Mouse (Mus musculus): ENCODE measurements around the gene Hibch. TPM values are rescaled to one million over a fixed set of nuclear protein-coding genes. Genes with fewer than 3 reads are reported as not detected.
"Not testable (repeated sequence)": the region's sequence is repeated elsewhere in the genome, so short reads cannot be mapped to it uniquely, and the experiment has no call there.

Gene Hibch
- polyA plus RNA-seq, 1 experiment, result 8.1 TPM

- Histone ChIP-seq H3K27me3 (ENCODE audit: control insufficient read depth, insufficient read depth, insufficient read length) (no peaks in the 10 kb centered on the region), H3K4me3 (no peak overlapping the region), H3K36me3 (ENCODE audit: control insufficient read depth, insufficient read depth) (no peaks in the 10 kb centered on the region), H3K4me2 (ENCODE audit: low read depth) (no peak overlapping the region), H3K79me2 (ENCODE audit: control insufficient read depth, insufficient read depth) (no peaks in the 10 kb centered on the region), H3ac (ENCODE audit: control insufficient read depth, insufficient read length) (no peak overlapping the region)
- no peak for TF ChIP-seq TCF12 (IDR thresholded peaks at IDR 0.05; ENCODE audit: insufficient read depth, poor library complexity, severe bottlenecking)
- TF ChIP-seq E2F4 (IDR thresholded peaks at IDR 0.05; ENCODE audit: insufficient read depth), result no peak
- no peak for TF ChIP-seq SRF (IDR thresholded peaks at IDR 0.05; ENCODE audit: control insufficient read depth, insufficient read length, low read depth)
- no peak for TF ChIP-seq REST (IDR thresholded peaks at IDR 0.05; ENCODE audit: insufficient read depth, insufficient read length)
- TF ChIP-seq MAX (IDR thresholded peaks at IDR 0.05; ENCODE audit: low read depth), result no peak
- no peak for TF ChIP-seq POLR2AphosphoS2 (IDR thresholded peaks at IDR 0.05; ENCODE audit: insufficient read length, low read depth)
- no peak for TF ChIP-seq CEBPB (IDR thresholded peaks at IDR 0.05; ENCODE audit: insufficient read depth, poor library complexity, severe bottlenecking)
- no peak for TF ChIP-seq MYOD1 (IDR thresholded peaks at IDR 0.05; ENCODE audit: control insufficient read depth in 1 of 3, insufficient read length in 2 of 3, low read depth in 2 of 3)
Measured at GRCm38 (mm10) chr1:52866007-52866406, 21.3 kb downstream of the Hibch start.

GRCm38 (mm10) chr1:52867876-52868275 is 23.1 kb downstream of the Hibch start:
- H3K4me3 ChIP-seq, result no peak overlapping the region
- no peaks in the 10 kb centered on the region for H3K27me3 ChIP-seq (ENCODE audit: control insufficient read depth, insufficient read depth, insufficient read length)
- H3ac ChIP-seq (ENCODE audit: control insufficient read depth, insufficient read length), result no peak overlapping the region
- H3K79me2 ChIP-seq (ENCODE audit: control insufficient read depth, insufficient read depth), result no peaks in the 10 kb centered on the region
- TF ChIP-seq POLR2A (IDR thresholded peaks at IDR 0.05; ENCODE audit: insufficient read length, low read depth), result no peak
- TF ChIP-seq SRF (IDR thresholded peaks at IDR 0.05; ENCODE audit: control insufficient read depth, insufficient read length, low read depth), result no peak
- TF ChIP-seq TCF12 (IDR thresholded peaks at IDR 0.05; ENCODE audit: insufficient read depth, poor library complexity, severe bottlenecking), result no peak
- TF ChIP-seq REST (IDR thresholded peaks at IDR 0.05; ENCODE audit: insufficient read depth, insufficient read length), result no peak
- TF ChIP-seq CEBPB (IDR thresholded peaks at IDR 0.05; ENCODE audit: insufficient read depth, poor library complexity, severe bottlenecking), result no peak
- TF ChIP-seq MAX (IDR thresholded peaks at IDR 0.05; ENCODE audit: low read depth), result no peak
- TF ChIP-seq MYOD1 (IDR thresholded peaks at IDR 0.05; ENCODE audit: control insufficient read depth in 1 of 3, insufficient read length in 2 of 3, low read depth in 2 of 3), result no peak
- TF ChIP-seq USF1 (IDR thresholded peaks at IDR 0.05; ENCODE audit: low read depth), result no peak
- no peak for TF ChIP-seq E2F4 (IDR thresholded peaks at IDR 0.05; ENCODE audit: insufficient read depth)
- no peak for TF ChIP-seq POLR2AphosphoS2 (IDR thresholded peaks at IDR 0.05; ENCODE audit: insufficient read length, low read depth)
- TF ChIP-seq MYOG (IDR thresholded peaks at IDR 0.05; ENCODE audit: control insufficient read depth in 1 of 3, insufficient read depth in 1 of 3, insufficient read length in 2 of 3, low read depth in 2 of 3), result no peak
- TF ChIP-seq TCF3 (IDR thresholded peaks at IDR 0.05; ENCODE audit: insufficient read length, low read depth), result no peak
- H3K36me3 ChIP-seq (ENCODE audit: control insufficient read depth, insufficient read depth), result no peaks in the 10 kb centered on the region
- H3K4me2 ChIP-seq (ENCODE audit: low read depth), result no peak overlapping the region

- H3K27me3 ChIP-seq (ENCODE audit: control insufficient read depth, insufficient read depth, insufficient read length), result no peaks in the 10 kb centered on the region
Measured at GRCm38 (mm10) chr1:52884208-52884607, 39.5 kb downstream of the Hibch start.

GRCm38 (mm10) chr1:52909783-52910182 is 65.1 kb downstream of the Hibch start:
- Histone ChIP-seq H3K27me3 (ENCODE audit: control insufficient read depth, insufficient read depth, insufficient read length) (no peaks in the 10 kb centered on the region), H3ac (ENCODE audit: control insufficient read depth, insufficient read length) (no peak overlapping the region), H3K4me2 (ENCODE audit: low read depth) (no peak overlapping the region), H3K4me3 (no peak overlapping the region), H3K79me2 (ENCODE audit: control insufficient read depth, insufficient read depth) (no peaks in the 10 kb centered on the region), H3K36me3 (ENCODE audit: control insufficient read depth, insufficient read depth) (no peaks in the 10 kb centered on the region)
- no peak for TF ChIP-seq CEBPB (IDR thresholded peaks at IDR 0.05; ENCODE audit: insufficient read depth, poor library complexity, severe bottlenecking)
- TF ChIP-seq MYOD1 (IDR thresholded peaks at IDR 0.05; ENCODE audit: control insufficient read depth in 1 of 3, insufficient read length in 2 of 3, low read depth in 2 of 3), result no peak
- no peak for TF ChIP-seq SRF (IDR thresholded peaks at IDR 0.05; ENCODE audit: control insufficient read depth, insufficient read length, low read depth)
- no peak for TF ChIP-seq MYOG (IDR thresholded peaks at IDR 0.05; ENCODE audit: control insufficient read depth in 1 of 3, insufficient read depth in 1 of 3, insufficient read length in 2 of 3, low read depth in 2 of 3)
- TF ChIP-seq REST (IDR thresholded peaks at IDR 0.05; ENCODE audit: insufficient read depth, insufficient read length), result no peak
- TF ChIP-seq TCF12 (IDR thresholded peaks at IDR 0.05; ENCODE audit: insufficient read depth, poor library complexity, severe bottlenecking), result no peak
- TF ChIP-seq USF1 (IDR thresholded peaks at IDR 0.05; ENCODE audit: low read depth), result no peak
- TF ChIP-seq E2F4 (IDR thresholded peaks at IDR 0.05; ENCODE audit: insufficient read depth), result no peak

More at GRCm38 (mm10) chr1:52884208-52884607, 39.5 kb downstream of the Hibch start:
- Histone ChIP-seq H3K36me3 (ENCODE audit: control insufficient read depth, insufficient read depth) (no peaks in the 10 kb centered on the region), H3K79me2 (ENCODE audit: control insufficient read depth, insufficient read depth) (no peaks in the 10 kb centered on the region), H3K4me3 (no peak overlapping the region), H3K4me2 (ENCODE audit: low read depth) (no peak overlapping the region), H3ac (ENCODE audit: control insufficient read depth, insufficient read length) (no peak overlapping the region)
- no peak for TF ChIP-seq REST (IDR thresholded peaks at IDR 0.05; ENCODE audit: insufficient read depth, insufficient read length)
- TF ChIP-seq E2F4 (IDR thresholded peaks at IDR 0.05; ENCODE audit: insufficient read depth), result no peak
- TF ChIP-seq SRF (IDR thresholded peaks at IDR 0.05; ENCODE audit: control insufficient read depth, insufficient read length, low read depth), result no peak
- no peak for TF ChIP-seq MYOG (IDR thresholded peaks at IDR 0.05; ENCODE audit: control insufficient read depth in 1 of 3, insufficient read depth in 1 of 3, insufficient read length in 2 of 3, low read depth in 2 of 3)
- no peak for TF ChIP-seq TCF12 (IDR thresholded peaks at IDR 0.05; ENCODE audit: insufficient read depth, poor library complexity, severe bottlenecking)
- TF ChIP-seq USF1 (IDR thresholded peaks at IDR 0.05; ENCODE audit: low read depth), result no peak
- TF ChIP-seq MAX (IDR thresholded peaks at IDR 0.05; ENCODE audit: low read depth), result no peak
- TF ChIP-seq POLR2A (IDR thresholded peaks at IDR 0.05; ENCODE audit: insufficient read length, low read depth), result no peak
- no peak for TF ChIP-seq POLR2AphosphoS2 (IDR thresholded peaks at IDR 0.05; ENCODE audit: insufficient read length, low read depth)
- no peak for TF ChIP-seq MYOD1 (IDR thresholded peaks at IDR 0.05; ENCODE audit: control insufficient read depth in 1 of 3, insufficient read length in 2 of 3, low read depth in 2 of 3)
- no peak for TF ChIP-seq CEBPB (IDR thresholded peaks at IDR 0.05; ENCODE audit: insufficient read depth, poor library complexity, severe bottlenecking)
- TF ChIP-seq TCF3 (IDR thresholded peaks at IDR 0.05; ENCODE audit: insufficient read length, low read depth), result no peak

GRCm38 (mm10) chr1:52916655-52917054 is 71.9 kb downstream of the Hibch start:
- Histone ChIP-seq H3ac (ENCODE audit: control insufficient read depth, insufficient read length) (no peak overlapping the region), H3K79me2 (ENCODE audit: control insufficient read depth, insufficient read depth) (no peaks in the 10 kb centered on the region), H3K4me2 (ENCODE audit: low read depth) (no peak overlapping the region), H3K36me3 (ENCODE audit: control insufficient read depth, insufficient read depth) (no peaks in the 10 kb centered on the region), H3K27me3 (ENCODE audit: control insufficient read depth, insufficient read depth, insufficient read length) (no peaks in the 10 kb centered on the region), H3K4me3 (no peak overlapping the region)
- no peak for TF ChIP-seq POLR2AphosphoS2 (IDR thresholded peaks at IDR 0.05; ENCODE audit: insufficient read length, low read depth)
- no peak for TF ChIP-seq MAX (IDR thresholded peaks at IDR 0.05; ENCODE audit: low read depth)
- TF ChIP-seq MYOD1 (IDR thresholded peaks at IDR 0.05; ENCODE audit: control insufficient read depth in 1 of 3, insufficient read length in 2 of 3, low read depth in 2 of 3), result no peak
- no peak for TF ChIP-seq E2F4 (IDR thresholded peaks at IDR 0.05; ENCODE audit: insufficient read depth)
- no peak for TF ChIP-seq TCF12 (IDR thresholded peaks at IDR 0.05; ENCODE audit: insufficient read depth, poor library complexity, severe bottlenecking)
- TF ChIP-seq SRF (IDR thresholded peaks at IDR 0.05; ENCODE audit: control insufficient read depth, insufficient read length, low read depth), result no peak
- no peak for TF ChIP-seq CEBPB (IDR thresholded peaks at IDR 0.05; ENCODE audit: insufficient read depth, poor library complexity, severe bottlenecking)
- no peak for TF ChIP-seq TCF3 (IDR thresholded peaks at IDR 0.05; ENCODE audit: insufficient read length, low read depth)
- TF ChIP-seq POLR2A (IDR thresholded peaks at IDR 0.05; ENCODE audit: insufficient read length, low read depth), result no peak
- TF ChIP-seq REST (IDR thresholded peaks at IDR 0.05; ENCODE audit: insufficient read depth, insufficient read length), result no peak
- no peak for TF ChIP-seq MYOG (IDR thresholded peaks at IDR 0.05; ENCODE audit: control insufficient read depth in 1 of 3, insufficient read depth in 1 of 3, insufficient read length in 2 of 3, low read depth in 2 of 3)
- TF ChIP-seq USF1 (IDR thresholded peaks at IDR 0.05; ENCODE audit: low read depth), result no peak

GRCm38 (mm10) chr1:52918897-52919296 is 74.2 kb downstream of the Hibch start:
- not testable (repeated sequence) for H3K79me2 ChIP-seq (ENCODE audit: control insufficient read depth, insufficient read depth); H3K4me3 ChIP-seq; H3ac ChIP-seq (ENCODE audit: control insufficient read depth, insufficient read length); H3K36me3 ChIP-seq (ENCODE audit: control insufficient read depth, insufficient read depth); H3K27me3 ChIP-seq (ENCODE audit: control insufficient read depth, insufficient read depth, insufficient read length); H3K4me2 ChIP-seq (ENCODE audit: low read depth)

GRCm38 (mm10) chr1:52924482-52924881 is 79.8 kb downstream of the Hibch start:
- H3ac ChIP-seq (ENCODE audit: control insufficient read depth, insufficient read length); H3K27me3 ChIP-seq (ENCODE audit: control insufficient read depth, insufficient read depth, insufficient read length); H3K4me3 ChIP-seq; H3K36me3 ChIP-seq (ENCODE audit: control insufficient read depth, insufficient read depth); H3K79me2 ChIP-seq (ENCODE audit: control insufficient read depth, insufficient read depth); H3K4me2 ChIP-seq (ENCODE audit: low read depth): not testable (repeated sequence)

All from myocyte (in vitro differentiated cells).